Mouse (Mus musculus): ENCODE measurements around the gene Gm39653. TPM values are rescaled to one million over a fixed set of nuclear protein-coding genes. Genes with fewer than 3 reads are reported as not detected.

The Gm39653 gene
- polyA plus RNA-seq (2016; fragmentation: Nextera tagmentation; extraction: Ambion mirVana), result not detected in 2 replicates

DNA sequence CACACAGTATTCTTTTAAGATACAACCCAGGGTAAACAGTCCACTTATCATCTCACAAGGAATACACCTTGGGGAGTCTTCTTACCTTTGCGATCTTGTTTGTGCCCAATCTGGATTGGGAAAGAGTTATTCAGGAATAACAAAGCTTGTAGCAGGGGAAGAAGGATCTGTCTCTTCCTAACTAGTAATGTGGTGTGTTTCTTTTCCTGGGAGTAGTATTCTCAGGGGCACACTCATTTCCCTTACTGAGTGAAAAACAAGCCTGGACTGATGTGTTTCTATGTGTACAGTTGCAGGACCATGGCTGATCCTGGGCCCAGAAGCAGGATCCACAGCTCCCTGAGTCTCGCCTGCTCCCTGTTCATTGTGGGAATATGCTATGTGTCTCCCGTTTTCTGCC lies at the start of gene Gm39653:
Gene Gm39653 (plus strand): TSS at position 301 of the 400 bp plus-strand sequence.
- peaks cover 4% of the 10 kb centered on the region; the same call in 1 of the 2 replicates for H3K4me1 ChIP-seq
- DNase-seq (ENCODE audit: low spot score), result no peak
- H3K4me3 ChIP-seq, result no peak within 1 kb of the TSS
- H3K36me3 ChIP-seq, result no peaks in the 10 kb centered on the region
- H3K9me3 ChIP-seq (replicated peaks), result no peaks in the 10 kb centered on the region
- WGBS, result 89% methylated on average over 3 of the region's 3 CpGs
- no peak within 1 kb of the TSS for H3K27ac ChIP-seq
- H3K27me3 ChIP-seq (ENCODE audit: low read depth, poor library complexity, severe bottlenecking), result no peaks in the 10 kb centered on the region

DNA sequence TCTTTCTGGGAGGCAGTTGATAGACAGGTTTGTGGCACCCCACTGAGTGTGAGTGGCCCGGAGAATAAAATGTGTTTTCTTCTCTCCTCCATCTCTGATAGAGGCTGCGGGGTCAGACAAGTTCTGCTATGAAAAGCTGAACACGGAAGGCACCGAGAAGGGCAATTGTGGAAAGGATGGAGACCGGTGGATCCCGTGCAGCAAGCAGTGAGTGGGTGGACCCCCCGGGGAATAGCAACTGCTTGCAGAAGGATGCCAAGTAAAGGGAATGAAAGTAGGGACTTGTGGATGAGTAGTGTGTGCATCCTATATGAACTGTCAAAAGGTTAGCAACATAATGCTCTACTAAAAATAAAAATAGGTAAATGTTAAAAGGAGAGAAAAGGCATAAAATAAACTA lies 49.3 kb upstream of the Gm39653 start:
- Histone ChIP-seq H3K4me3 (no peak overlapping the region), H3K4me1 (peaks cover 14% of the 10 kb centered on the region; the same call in 1 of the 2 replicates), H3K27ac (no peak overlapping the region), H3K9me3 (replicated peaks) (no peaks in the 10 kb centered on the region), H3K36me3 (no peaks in the 10 kb centered on the region), H3K27me3 (ENCODE audit: low read depth, poor library complexity, severe bottlenecking) (no peaks in the 10 kb centered on the region)
- DNase-seq (ENCODE audit: low spot score), result no peak
- 46% methylated on average over 7 of the region's 7 CpGs for WGBS

DNA sequence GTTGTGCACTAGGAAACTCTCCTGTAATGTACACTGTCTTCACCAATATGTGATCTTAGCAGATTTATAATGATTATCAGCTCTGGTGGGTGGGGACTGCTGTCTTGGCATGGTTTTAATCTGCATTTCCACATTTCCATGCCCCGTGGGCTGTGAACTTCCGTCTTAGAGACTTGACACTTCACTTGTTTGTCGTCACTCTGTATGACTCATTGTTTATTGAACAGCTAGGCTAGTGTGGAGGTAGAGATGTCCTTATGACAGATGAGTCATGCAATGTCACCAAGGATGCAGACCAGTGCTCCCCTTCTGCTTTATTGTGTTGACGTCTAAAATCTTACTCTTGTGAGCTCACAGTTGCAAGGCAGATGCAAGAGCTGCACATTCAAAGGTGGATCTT lies 48.7 kb upstream of the Gm39653 start:
- no peaks in the 10 kb centered on the region for H3K27me3 ChIP-seq (ENCODE audit: low read depth, poor library complexity, severe bottlenecking)
- no peaks in the 10 kb centered on the region for H3K9me3 ChIP-seq (replicated peaks)
- H3K27ac ChIP-seq, result no peak overlapping the region
- H3K36me3 ChIP-seq, result no peaks in the 10 kb centered on the region
- no peak overlapping the region for H3K4me3 ChIP-seq
- peaks cover 9% of the 10 kb centered on the region; the same call in 1 of the 2 replicates for H3K4me1 ChIP-seq
- WGBS, result 61% methylated on average over 4 of the region's 4 CpGs
- DNase-seq (ENCODE audit: low spot score), result no peak

DNA sequence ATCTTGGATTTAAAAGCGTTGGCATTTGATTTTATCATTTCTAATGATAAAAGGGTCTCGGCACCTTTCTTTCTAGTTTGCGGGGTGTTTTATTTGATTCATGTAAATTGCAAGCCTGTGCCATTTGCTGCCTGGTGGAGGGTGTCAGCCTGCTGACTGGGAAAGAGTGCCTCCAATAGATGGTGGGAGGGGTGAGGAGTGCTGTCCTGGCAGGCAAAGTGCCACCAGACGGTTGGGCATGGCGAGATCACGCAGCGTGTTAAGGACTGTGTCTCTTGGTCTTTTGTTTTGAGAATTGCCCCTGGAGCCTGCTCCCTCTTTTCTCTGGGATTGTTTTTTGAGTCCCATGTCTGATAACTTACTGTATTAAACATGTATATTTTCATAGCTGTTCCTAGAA lies 43.5 kb upstream of the Gm39653 start:
- no peak for DNase-seq (ENCODE audit: low spot score)
- WGBS, result 71% methylated on average over 7 of the region's 7 CpGs
- Histone ChIP-seq H3K36me3 (no peaks in the 10 kb centered on the region), H3K4me1 (peaks cover 23% of the 10 kb centered on the region), H3K9me3 (replicated peaks) (no peaks in the 10 kb centered on the region), H3K27ac (no peak overlapping the region), H3K4me3 (no peak overlapping the region), H3K27me3 (ENCODE audit: low read depth, poor library complexity, severe bottlenecking) (no peaks in the 10 kb centered on the region)

DNA sequence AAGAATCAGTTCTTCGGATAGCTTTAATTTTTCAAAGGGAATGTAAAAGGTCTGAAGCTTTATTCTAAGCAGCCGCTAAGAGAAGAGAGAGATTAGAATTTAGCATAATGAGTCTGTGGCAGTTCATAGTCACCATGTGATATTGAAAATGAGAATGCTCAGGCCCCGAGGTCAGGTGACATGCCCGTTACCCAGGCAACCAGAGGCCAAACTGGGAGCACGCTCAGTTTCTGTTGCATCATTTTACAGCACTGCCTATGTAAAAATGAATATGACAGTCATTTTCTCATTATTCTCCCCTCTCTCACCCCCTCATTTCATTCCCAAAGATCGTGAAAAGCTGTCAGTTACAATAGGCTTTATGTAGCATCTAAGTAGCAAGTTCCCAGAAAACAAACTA lies 42.3 kb upstream of the Gm39653 start:
- peaks cover 27% of the 10 kb centered on the region for H3K4me1 ChIP-seq

DNA sequence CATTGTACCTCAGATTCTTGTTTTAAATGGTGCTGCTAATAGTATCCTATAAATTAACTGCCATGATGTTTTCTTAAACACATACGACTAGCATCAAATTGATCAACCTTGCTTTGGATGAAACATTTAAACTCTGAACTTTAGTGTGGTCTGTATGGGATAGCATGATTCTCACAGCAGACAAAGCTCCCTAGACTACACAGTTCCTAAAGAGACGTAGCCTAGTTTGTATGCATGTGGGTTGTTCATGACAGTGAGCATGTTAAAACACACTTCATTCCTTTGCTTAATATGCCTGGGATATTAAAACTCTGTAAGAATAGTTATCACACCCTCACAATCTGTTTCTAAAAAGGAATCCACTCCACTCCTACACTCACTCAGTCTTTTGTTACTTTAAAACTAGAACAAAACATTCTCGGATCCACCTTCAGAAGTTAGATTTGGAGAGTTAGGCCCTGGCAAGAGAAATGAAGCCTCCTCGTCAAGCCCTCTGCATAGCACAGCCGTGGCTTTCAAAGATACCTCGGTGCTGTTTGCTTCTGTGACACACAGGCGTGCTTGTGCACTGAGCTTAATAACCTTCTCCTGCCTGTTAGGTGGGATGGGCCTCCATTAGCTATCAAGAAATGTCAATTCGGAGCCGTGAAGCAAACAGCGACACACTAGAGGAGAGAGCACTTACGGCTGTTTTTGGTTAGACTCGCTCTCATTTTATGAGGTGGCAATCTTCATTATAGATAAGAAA lies 41.7 kb upstream of the Gm39653 start:
- H3K27me3 ChIP-seq (ENCODE audit: low read depth, poor library complexity, severe bottlenecking), result no peaks in the 10 kb centered on the region

More for the DNA sequence above, 42.3 kb upstream of the Gm39653 start:
- 0 out of 2 replicates have a peak overlapping the region, but pooled peaks have one; percentile 14 for H3K27ac ChIP-seq
- H3K9me3 ChIP-seq (replicated peaks), result no peaks in the 10 kb centered on the region
- H3K36me3 ChIP-seq, result no peaks in the 10 kb centered on the region
- WGBS, result 77% methylated on average over 6 of the region's 6 CpGs
- DNase-seq (ENCODE audit: low spot score), result peak; percentile 68
- H3K4me3 ChIP-seq, result no peak overlapping the region
- H3K27me3 ChIP-seq (ENCODE audit: low read depth, poor library complexity, severe bottlenecking), result no peaks in the 10 kb centered on the region

DNA sequence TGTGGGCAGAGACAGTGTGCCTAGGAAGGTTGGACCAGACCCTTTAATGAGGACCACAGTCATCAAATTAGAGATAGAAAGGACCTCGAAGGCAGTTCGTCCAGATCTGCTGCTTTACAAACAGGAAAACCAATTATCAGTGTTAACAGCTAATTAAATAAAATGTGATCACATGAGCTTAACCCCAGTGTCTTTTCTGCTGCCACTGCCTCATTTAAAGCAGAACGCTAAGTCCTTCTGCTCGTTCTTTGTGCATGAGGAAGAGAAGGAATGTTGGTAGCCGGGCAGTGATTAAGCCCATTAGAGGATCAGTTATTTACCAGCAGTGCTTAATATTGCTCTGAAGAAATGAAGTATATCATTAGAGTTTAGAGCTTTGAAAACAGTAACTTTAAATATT lies 39.0 kb upstream of the Gm39653 start:
- 40% methylated on average over 5 of the region's 5 CpGs for WGBS
- Histone ChIP-seq H3K4me1 (peaks cover 27% of the 10 kb centered on the region), H3K36me3 (no peaks in the 10 kb centered on the region), H3K27me3 (ENCODE audit: low read depth, poor library complexity, severe bottlenecking) (no peaks in the 10 kb centered on the region), H3K27ac (no peak overlapping the region), H3K9me3 (replicated peaks) (no peaks in the 10 kb centered on the region), H3K4me3 (no peak overlapping the region)
- no peak for DNase-seq (ENCODE audit: low spot score)

More for the DNA sequence above, 41.7 kb upstream of the Gm39653 start:
- no peak for DNase-seq (ENCODE audit: low spot score)
- WGBS, result 45% methylated on average over 12 of the region's 12 CpGs
- H3K4me3 ChIP-seq, result no peak overlapping the region
- H3K4me1 ChIP-seq, result peaks cover 27% of the 10 kb centered on the region
- no peaks in the 10 kb centered on the region for H3K9me3 ChIP-seq (replicated peaks)
- 0 out of 2 replicates have a peak overlapping the region, but pooled peaks have one; percentile 34 for H3K27ac ChIP-seq
- H3K36me3 ChIP-seq, result no peaks in the 10 kb centered on the region

DNA sequence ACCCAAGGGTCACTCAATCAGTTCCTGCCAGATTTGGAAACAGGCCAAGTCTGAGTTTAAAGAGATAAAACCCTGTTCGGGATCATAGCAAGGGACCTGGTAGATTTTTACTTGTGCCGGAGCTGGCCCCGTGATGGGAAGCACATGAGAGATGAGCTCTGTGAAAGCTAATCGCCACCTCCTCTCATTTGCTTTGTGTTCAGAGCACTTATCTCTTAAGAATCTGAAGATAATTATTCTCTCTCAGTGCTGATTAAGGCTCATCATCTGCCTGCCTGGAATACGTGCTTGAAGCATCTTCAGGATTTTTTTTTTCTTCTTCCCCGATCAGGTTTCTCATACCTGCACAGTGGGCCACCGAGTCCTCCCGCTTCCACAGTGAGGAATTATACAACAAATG lies 36.6 kb upstream of the Gm39653 start:
- DNase-seq (ENCODE audit: low spot score), result no peak
- WGBS, result 88% methylated on average over 8 of the region's 8 CpGs
- no peaks in the 10 kb centered on the region for H3K27me3 ChIP-seq (ENCODE audit: low read depth, poor library complexity, severe bottlenecking)
- no peaks in the 10 kb centered on the region for H3K9me3 ChIP-seq (replicated peaks)
- H3K27ac ChIP-seq, result no peak overlapping the region
- H3K36me3 ChIP-seq, result no peaks in the 10 kb centered on the region
- peaks cover 12% of the 10 kb centered on the region for H3K4me1 ChIP-seq
- H3K4me3 ChIP-seq, result no peak overlapping the region

DNA sequence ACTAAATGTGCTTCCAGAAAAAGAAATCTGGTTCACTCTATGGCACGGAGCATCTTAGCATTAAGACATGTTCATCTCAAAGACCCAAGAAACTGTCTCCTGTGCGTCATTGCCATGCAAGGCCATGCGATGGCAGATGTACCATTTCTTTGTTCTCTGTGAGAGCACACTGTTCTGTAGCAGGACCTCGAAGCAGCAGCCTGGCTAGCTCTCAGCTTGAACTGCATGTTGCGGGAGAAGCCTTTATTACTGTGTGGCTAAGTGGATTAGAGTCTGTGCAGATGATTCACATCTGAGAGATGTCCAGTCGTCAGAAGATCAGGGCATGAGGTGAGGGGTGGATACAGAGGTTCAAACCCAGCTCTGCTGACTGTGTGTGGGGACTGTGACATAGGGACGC lies 28.9 kb upstream of the Gm39653 start:
- no peak overlapping the region for H3K4me3 ChIP-seq
- H3K27ac ChIP-seq, result peak overlapping the region; percentile 15; the same call in 1 of the 2 replicates
- no peaks in the 10 kb centered on the region for H3K36me3 ChIP-seq
- WGBS, result 84% methylated on average over 7 of the region's 7 CpGs
- no peak for DNase-seq (ENCODE audit: low spot score)
- peaks cover 7% of the 10 kb centered on the region; the same call in 1 of the 2 replicates for H3K4me1 ChIP-seq
- H3K9me3 ChIP-seq (replicated peaks), result no peaks in the 10 kb centered on the region
- H3K27me3 ChIP-seq (ENCODE audit: low read depth, poor library complexity, severe bottlenecking), result no peaks in the 10 kb centered on the region

DNA sequence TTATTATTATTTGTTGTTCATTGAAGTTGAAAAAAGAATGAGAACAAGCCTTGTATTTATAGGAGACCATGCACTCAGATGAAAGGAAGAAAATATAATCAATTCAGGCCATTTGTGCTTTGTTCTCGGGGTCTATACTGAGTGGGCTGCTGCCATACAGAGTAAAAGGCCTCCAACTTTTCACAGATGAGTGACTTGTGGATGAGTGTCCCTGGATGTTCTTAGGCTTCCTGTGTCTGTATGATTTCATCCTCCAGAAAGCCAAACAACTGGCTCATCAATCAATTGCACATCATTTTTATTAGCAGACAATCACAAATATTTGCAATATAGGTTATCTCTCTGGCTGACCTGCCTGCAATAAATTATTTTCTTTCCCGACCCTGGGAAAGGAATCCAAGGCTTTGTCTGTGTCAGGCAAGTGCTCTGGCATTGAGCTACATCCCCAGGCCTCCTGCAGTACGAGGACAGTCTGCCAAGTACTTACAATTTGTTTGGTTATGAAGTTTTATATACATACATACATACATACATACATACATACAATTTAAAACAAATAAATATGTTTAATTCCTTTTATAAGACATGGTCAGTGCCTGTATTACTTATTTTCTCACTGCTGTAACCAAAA lies 11.8 kb upstream of the Gm39653 start:
- Histone ChIP-seq H3K4me1 (no peaks in the 10 kb centered on the region), H3K27ac (no peak overlapping the region), H3K4me3 (no peak overlapping the region), H3K36me3 (no peaks in the 10 kb centered on the region), H3K27me3 (ENCODE audit: low read depth, poor library complexity, severe bottlenecking) (no peaks in the 10 kb centered on the region), H3K9me3 (replicated peaks) (no peaks in the 10 kb centered on the region)
- 59% methylated on average over 3 of the region's 3 CpGs for WGBS
- no peak for DNase-seq (ENCODE audit: low spot score)

DNA sequence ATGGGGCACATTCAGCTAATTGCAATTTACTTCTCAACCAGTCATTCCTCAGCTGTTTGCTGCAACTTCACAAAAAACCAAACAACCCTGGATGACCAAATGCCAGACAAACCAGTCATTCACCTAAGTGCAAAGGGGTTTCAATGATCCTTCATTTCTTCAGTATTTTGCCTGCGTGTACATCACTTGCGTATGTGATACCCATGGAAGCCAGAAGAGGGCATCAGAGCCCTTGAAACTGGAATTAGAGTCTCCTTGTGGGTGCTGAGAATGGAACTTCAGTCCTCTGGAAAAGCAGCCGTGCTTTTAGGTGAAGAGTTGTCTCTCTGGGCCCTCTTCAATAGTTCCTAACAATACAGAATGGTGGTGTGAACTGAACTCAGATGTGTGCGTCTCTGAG lies 6.2 kb upstream of the Gm39653 start:
- no peaks in the 10 kb centered on the region for H3K36me3 ChIP-seq
- H3K27ac ChIP-seq, result no peak overlapping the region
- DNase-seq (ENCODE audit: low spot score), result no peak
- no peaks in the 10 kb centered on the region for H3K27me3 ChIP-seq (ENCODE audit: low read depth, poor library complexity, severe bottlenecking)
- no peaks in the 10 kb centered on the region for H3K9me3 ChIP-seq (replicated peaks)
- H3K4me3 ChIP-seq, result no peak overlapping the region
- WGBS, result 88% methylated on average over 4 of the region's 4 CpGs
- H3K4me1 ChIP-seq, result peaks cover 4% of the 10 kb centered on the region; the same call in 1 of the 2 replicates

DNA sequence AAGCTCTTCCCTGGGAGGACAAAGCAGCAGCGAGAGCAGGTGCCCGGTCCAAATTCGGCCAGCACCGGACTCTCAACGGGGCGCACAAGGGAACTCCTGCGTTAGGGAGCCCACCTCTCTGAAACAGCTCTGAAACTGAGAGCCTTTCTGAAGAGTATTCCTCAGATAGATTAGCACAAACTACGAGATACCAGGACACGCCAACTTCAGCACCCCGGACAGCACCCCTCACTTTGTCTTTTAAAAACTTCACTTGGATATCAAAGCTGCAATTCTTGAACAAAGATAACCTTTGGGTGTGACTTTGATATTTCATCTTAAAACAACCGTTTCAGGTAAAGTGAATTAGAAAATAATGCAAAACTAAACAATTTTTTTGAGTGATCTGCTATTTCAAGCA lies 1.2 kb upstream of the Gm39653 start:
- Histone ChIP-seq H3K27ac (no peak overlapping the region), H3K36me3 (no peaks in the 10 kb centered on the region), H3K4me3 (no peak overlapping the region), H3K4me1 (peaks cover 4% of the 10 kb centered on the region; the same call in 1 of the 2 replicates), H3K9me3 (replicated peaks) (no peaks in the 10 kb centered on the region), H3K27me3 (ENCODE audit: low read depth, poor library complexity, severe bottlenecking) (no peaks in the 10 kb centered on the region)
- WGBS, result 1% methylated on average over 11 of the region's 11 CpGs
- DNase-seq (ENCODE audit: low spot score), result peak; percentile 86

DNA sequence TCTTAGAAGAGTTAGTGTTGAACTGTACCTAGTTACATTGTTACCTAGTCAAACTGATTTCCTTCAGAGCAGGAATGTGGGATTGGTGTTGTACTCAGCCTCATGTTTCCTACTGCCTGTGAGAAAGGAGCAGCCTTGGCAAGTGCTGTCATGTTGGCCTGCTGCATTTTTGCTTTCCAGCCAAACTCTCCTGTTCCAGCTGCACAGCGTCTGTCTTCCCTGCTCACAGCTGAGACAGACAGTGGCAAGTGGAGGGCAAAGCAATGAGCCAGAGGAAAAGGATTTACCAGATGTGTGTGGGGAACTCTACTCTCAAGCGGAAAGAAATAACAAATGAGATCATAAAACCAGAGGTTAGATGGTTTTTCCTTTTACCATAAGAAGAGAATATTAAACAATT lies 12.4 kb downstream of the Gm39653 start:
- H3K4me1 ChIP-seq, result no peaks in the 10 kb centered on the region
- no peak overlapping the region for H3K4me3 ChIP-seq
- no peaks in the 10 kb centered on the region for H3K36me3 ChIP-seq
- DNase-seq (ENCODE audit: low spot score), result no peak
- no peaks in the 10 kb centered on the region; the same call in 1 of the 2 replicates for H3K9me3 ChIP-seq (replicated peaks)
- WGBS, result 47% methylated on average over 2 of the region's 2 CpGs
- no peak overlapping the region for H3K27ac ChIP-seq
- no peaks in the 10 kb centered on the region for H3K27me3 ChIP-seq (ENCODE audit: low read depth, poor library complexity, severe bottlenecking)

Data from limb, embryonic 10.5 days (tissue).